Mouse (Mus musculus) intestine, embryonic 14.5 days (tissue): Measurements from ENCODE around the gene Psmc1. TPM values are rescaled to one million over a fixed set of nuclear protein-coding genes. Genes with fewer than 3 reads are reported as not detected.

Source experiments
- ATAC-seq: fragments of 200-750 bp; cut with Nextera tagmentation; replicated peaks from 2 replicates; pipeline ENCODE4 v1.8.0; 2017; ENCODE audit warnings: low read depth, moderate number of reproducible peaks, moderate TSS enrichment, moderate library complexity; ENCODE audit not compliant: low FRiP score, low TSS enrichment
- DNase-seq: peaks from one replicate; pipeline ENCODE4 v3.0.0-alpha.2; 2018; ENCODE audit warnings: low spot score
- H3K27ac ChIP-seq: fragments of 300-500 bp; sonication (generic); 2 replicates; pipeline ENCODE4 v1.5.1; 2014; ENCODE audit warnings: low read depth, mild to moderate bottlenecking, control low read depth
- H3K27me3 ChIP-seq: fragments of 300-500 bp; sonication (generic); replicated peaks from 2 replicates; pipeline ENCODE4 v1.6.1; 2014; ENCODE audit warnings: low read length, control low read depth; ENCODE audit not compliant: control insufficient read depth, insufficient read depth
- H3K36me3 ChIP-seq: fragments of 300-500 bp; sonication (generic); 2 replicates; pipeline ENCODE4 v1.6.1; 2014; ENCODE audit warnings: low read length, control low read depth; ENCODE audit not compliant: control insufficient read depth, insufficient read depth
- H3K4me1 ChIP-seq: fragments of 300-500 bp; sonication (generic); replicated peaks from 2 replicates; pipeline ENCODE4 v1.6.1; 2014; ENCODE audit warnings: low read length, control low read depth, mixed read lengths; ENCODE audit not compliant: control insufficient read depth, insufficient read depth
- H3K4me2 ChIP-seq: fragments of 300-500 bp; sonication (generic); 2 replicates; pipeline ENCODE4 v1.6.1; 2014; ENCODE audit warnings: low read length
- H3K4me3 ChIP-seq: fragments of 300-500 bp; sonication (generic); 2 replicates; pipeline ENCODE4 v1.5.1; 2014; ENCODE audit warnings: low read depth, low read length, control low read depth, mixed read lengths
- H3K9ac ChIP-seq: fragments of 300-500 bp; sonication (generic); 2 replicates; pipeline ENCODE4 v1.6.1; 2014; ENCODE audit warnings: mild to moderate bottlenecking, low read length
- H3K9me3 ChIP-seq: fragments of 300-500 bp; sonication (generic); 2 replicates; pipeline ENCODE4 v1.6.1; 2016; ENCODE audit warnings: low read length, control low read depth; ENCODE audit not compliant: control insufficient read depth
- WGBS: fragments of 180-500 bp; shearing (Covaris S2); extraction: QIAGEN DNeasy Blood & Tissue Kit; methylation state at CpG from one replicate; pipeline ENCODE4 v1.1.7; 2014; 5-methylcytosine and 5-hydroxymethylcytosine counted together
- polyA plus RNA-seq: library from polyadenylated mRNA; unstranded; fragments of >200 nt; fragmentation: Nextera tagmentation; extraction: Ambion mirVana; gene quantifications from 2 replicates; pipeline ENCODE4 v1.2.1, GENCODE M21; 2014

The Psmc1 gene
- polyA plus RNA-seq, 1 experiment from 2014 or later, result 242 TPM

DNA sequence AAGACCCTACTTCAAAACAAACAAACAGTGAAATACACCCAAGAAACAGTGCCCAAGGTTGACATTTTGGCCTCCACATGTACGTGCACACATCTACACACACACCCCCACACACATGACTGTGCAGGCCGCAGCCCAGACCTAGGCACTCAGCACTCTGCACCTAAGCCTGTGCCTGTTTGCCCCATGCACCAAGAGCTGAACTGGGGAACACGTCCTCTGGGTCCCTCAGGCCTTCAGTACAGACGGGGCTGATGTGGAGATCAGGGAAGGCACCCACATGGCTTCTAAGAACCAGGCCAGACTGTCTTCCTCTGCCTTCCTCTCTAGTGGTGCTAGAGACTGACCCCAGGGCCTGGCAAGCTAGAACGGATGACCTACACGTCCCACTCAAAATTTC is 18.6 kb downstream of the Psmc1 start:
- Histone ChIP-seq H3K27ac (peak overlapping the region; percentile 48), H3K9ac (no peak overlapping the region), H3K36me3 (peaks cover 83% of the 10 kb centered on the region), H3K9me3 (no peaks in the 10 kb centered on the region), H3K27me3 (no peaks in the 10 kb centered on the region), H3K4me1 (peaks cover 10% of the 10 kb centered on the region), H3K4me3 (no peak overlapping the region), H3K4me2 (no peak overlapping the region)
- 51% methylated on average over 6 of the region's 6 CpGs for WGBS
- no peak for ATAC-seq
- no peak for DNase-seq

DNA sequence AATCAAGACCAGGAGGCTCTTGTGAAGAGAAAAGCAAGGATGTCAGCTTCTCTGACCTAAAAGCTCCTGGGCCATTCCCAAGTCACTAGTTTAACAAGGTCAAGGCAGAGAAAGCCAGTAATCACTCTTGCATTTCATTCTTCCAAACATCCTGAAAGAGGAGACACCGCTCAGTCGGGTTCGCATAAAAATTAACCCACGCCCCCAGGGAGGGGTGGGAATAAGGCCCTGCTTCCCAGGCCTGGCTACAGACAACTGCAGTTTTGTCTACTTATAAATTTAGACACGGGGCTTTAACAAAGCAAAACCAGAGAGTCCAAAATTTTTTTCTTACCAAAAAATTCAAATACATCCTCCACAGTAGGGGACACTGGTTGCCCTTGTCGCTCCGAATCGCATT is 19.0 kb downstream of the Psmc1 start:
- DNase-seq, result no peak
- 65% methylated on average over 8 of the region's 8 CpGs for WGBS

DNA sequence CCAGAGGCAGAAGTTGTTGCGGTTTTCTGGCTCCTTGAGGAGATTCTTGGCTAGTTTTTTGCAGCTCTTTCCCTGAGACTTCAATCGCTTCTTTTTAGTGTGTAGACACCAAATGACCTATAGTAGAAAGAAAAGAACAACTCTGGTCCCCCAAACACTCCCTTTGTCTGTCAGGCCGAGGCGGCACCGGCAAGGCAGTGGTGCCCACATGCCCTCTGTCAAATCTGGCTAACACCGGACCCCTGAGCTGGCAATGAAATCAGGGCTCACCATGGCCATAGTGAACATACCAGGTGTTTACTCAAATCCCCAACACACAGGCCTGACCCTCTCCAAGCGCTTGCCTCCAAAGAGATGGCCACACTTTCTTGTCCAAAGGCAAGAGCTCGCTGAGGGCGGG is 21.2 kb downstream of the Psmc1 start:
- Histone ChIP-seq H3K4me3 (no peak overlapping the region), H3K4me1 (peaks cover 10% of the 10 kb centered on the region), H3K27me3 (no peaks in the 10 kb centered on the region), H3K36me3 (peaks cover 82% of the 10 kb centered on the region), H3K9me3 (no peaks in the 10 kb centered on the region), H3K9ac (no peak overlapping the region), H3K4me2 (no peak overlapping the region), H3K27ac (no peak overlapping the region)
- ATAC-seq, result no peak
- no peak for DNase-seq
- 90% methylated on average over 9 of the region's 9 CpGs for WGBS

More for the DNA sequence above, 19.0 kb downstream of the Psmc1 start:
- no peaks in the 10 kb centered on the region for H3K27me3 ChIP-seq
- no peak for ATAC-seq
- no peak overlapping the region for H3K4me2 ChIP-seq
- H3K9me3 ChIP-seq, result no peaks in the 10 kb centered on the region
- H3K4me1 ChIP-seq, result peaks cover 10% of the 10 kb centered on the region
- H3K36me3 ChIP-seq, result peaks cover 83% of the 10 kb centered on the region
- H3K9ac ChIP-seq, result no peak overlapping the region
- no peak overlapping the region for H3K4me3 ChIP-seq
- H3K27ac ChIP-seq, result 0 out of 2 replicates have a peak overlapping the region, but pooled peaks have one; percentile 48

DNA sequence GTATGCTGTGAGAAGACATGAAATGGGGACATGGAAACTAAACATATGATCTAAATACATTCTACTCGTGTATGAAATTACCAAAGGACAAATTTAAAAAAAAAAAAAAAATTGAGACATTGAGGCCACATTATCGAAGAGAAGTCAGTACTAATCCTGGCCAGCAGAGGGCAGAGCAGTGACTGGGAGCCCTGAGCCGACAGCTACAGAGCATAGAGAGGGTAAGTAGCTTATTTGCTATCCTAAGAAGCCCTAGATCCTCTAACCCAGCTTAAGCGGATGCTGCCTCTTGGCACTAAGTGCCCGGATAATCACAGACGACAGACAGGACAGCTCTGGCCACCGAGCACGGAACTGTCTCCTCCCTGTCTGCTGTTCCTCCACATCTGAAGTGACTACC is 21.7 kb downstream of the Psmc1 start:
- peaks cover 82% of the 10 kb centered on the region for H3K36me3 ChIP-seq
- peak; percentile 86 for DNase-seq
- 43% methylated on average over 8 of the region's 8 CpGs for whole genome bisulfite sequencing

DNA sequence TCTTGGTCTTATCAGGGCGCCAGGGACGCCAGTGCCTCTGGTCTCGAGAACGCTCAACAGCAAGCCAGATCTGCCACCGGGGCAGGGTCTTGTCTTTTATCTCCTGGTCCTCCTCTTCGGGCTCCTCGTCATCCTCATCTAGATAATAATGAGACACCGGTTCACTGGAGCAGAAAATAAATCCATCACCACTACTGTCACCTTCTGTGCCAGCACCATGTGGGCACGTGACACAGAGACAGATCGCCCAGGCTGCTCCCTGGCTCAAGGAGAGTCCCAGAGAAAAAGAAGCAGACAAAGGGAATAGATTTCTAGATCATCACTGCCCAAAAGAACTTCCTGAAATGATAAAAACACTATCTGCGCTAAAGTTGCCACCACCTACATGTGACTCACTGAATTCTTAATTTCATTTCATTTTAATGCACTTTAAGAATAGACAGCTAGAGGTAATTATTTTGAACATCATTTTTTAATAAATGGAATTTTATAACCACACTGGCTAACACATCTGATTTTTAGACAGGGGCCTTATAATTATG is 24.5 kb downstream of the Psmc1 start:
- Histone ChIP-seq H3K4me1 (no peaks in the 10 kb centered on the region), H3K4me2 (no peak overlapping the region), H3K9ac (no peak overlapping the region), H3K27me3 (no peaks in the 10 kb centered on the region), H3K9me3 (no peaks in the 10 kb centered on the region), H3K4me3 (no peak overlapping the region), H3K27ac (no peak overlapping the region), H3K36me3 (peaks cover 94% of the 10 kb centered on the region)
- WGBS, result 92% methylated on average over 11 of the region's 11 CpGs
- no peak for DNase-seq
- ATAC-seq, result no peak

More for the DNA sequence above, 21.7 kb downstream of the Psmc1 start:
- H3K4me2 ChIP-seq, result no peak overlapping the region
- H3K9me3 ChIP-seq, result no peaks in the 10 kb centered on the region
- H3K9ac ChIP-seq, result no peak overlapping the region
- no peak overlapping the region for H3K4me3 ChIP-seq
- peaks cover 10% of the 10 kb centered on the region for H3K4me1 ChIP-seq
- no peaks in the 10 kb centered on the region for H3K27me3 ChIP-seq
- ATAC-seq, result no peak
- H3K27ac ChIP-seq, result no peak overlapping the region

DNA sequence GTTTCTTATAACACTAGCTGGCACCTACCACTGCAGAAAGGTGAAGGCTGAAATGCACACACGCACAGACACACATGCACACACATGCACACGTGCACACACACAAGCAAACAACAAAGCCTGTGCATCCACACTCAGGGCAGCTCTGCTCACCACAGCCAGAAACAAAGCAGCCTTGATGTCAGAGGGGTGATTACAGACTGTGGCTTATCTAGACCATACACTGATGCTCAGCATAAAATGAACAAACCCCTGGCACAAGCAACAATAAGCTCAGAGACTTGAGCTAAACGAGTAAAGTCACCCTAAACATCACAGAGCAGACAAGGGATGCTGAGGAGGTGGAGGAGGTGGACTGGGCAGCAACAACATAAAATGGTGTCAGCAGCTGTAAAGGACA is 25.2 kb downstream of the Psmc1 start:
- H3K4me1 ChIP-seq, result no peaks in the 10 kb centered on the region
- no peak for ATAC-seq
- DNase-seq, result no peak
- no peak overlapping the region for H3K9ac ChIP-seq
- H3K27ac ChIP-seq, result no peak overlapping the region
- H3K36me3 ChIP-seq, result peaks cover 94% of the 10 kb centered on the region
- 91% methylated on average over 3 of the region's 3 CpGs for WGBS
- H3K4me2 ChIP-seq, result no peak overlapping the region
- no peaks in the 10 kb centered on the region for H3K27me3 ChIP-seq
- no peak overlapping the region for H3K4me3 ChIP-seq
- no peaks in the 10 kb centered on the region for H3K9me3 ChIP-seq

DNA sequence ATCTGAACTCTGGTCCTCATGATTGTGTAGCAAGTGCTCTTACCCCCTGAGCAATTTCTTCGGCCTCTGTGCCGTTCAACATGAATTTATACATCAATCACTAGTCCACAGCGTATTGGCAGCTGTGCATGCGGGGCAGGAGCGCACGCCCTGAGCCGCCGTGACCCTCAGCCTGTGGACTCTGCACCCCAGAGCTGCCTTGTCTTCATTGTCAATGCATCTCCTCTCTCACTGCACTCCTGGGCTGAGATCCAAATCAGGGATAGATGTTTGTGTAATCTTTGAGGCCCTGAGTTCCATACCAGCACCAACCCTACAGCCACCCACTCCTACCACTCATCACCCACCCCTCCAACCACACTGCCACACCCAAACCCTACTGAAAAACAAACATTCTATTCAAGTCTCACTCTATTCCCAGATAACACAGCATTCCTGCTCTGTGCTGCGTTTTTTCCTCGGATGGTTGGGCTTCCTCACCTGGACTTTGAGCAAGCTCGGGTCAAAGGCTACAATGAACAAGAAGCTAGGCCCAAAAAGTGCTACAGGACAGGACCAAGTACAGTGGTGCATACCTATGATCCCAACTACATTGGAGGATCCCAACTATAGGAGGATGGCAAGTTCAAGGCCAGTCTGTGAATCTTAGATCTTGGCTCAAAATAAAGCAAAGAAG is 33.0 kb downstream of the Psmc1 start:
- peak; percentile 47; the same call in 1 of the 2 replicates for ATAC-seq
- peaks cover 93% of the 10 kb centered on the region for H3K36me3 ChIP-seq
- no peak overlapping the region for H3K27ac ChIP-seq

DNA sequence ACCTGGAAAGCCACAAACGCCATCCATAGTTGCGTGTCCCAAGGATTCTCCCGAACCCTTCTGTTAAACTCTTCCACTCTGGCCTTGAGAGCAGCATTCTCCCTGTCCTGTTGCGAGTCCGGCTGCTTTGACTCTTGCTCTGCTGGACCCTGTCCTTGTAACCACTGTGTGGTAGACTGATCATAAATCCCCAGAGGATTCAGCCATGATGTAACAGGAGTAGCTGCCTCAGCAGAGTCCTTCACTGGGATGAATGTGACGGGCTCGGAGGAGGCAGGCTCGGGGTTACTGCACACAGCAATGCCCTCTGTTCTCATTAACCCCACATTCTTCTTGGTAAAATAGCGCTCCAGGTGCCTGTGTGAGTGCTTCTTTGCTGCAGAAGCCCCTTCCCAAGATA is 33.8 kb downstream of the Psmc1 start:
- ATAC-seq, result no peak
- 88% methylated on average over 9 of the region's 9 CpGs for WGBS
- no peak overlapping the region for H3K4me2 ChIP-seq
- no peak for DNase-seq
- no peaks in the 10 kb centered on the region for H3K9me3 ChIP-seq
- H3K4me1 ChIP-seq, result no peaks in the 10 kb centered on the region
- no peak overlapping the region for H3K27ac ChIP-seq
- H3K36me3 ChIP-seq, result peaks cover 89% of the 10 kb centered on the region
- no peak overlapping the region for H3K9ac ChIP-seq
- H3K4me3 ChIP-seq, result no peak overlapping the region
- H3K27me3 ChIP-seq, result no peaks in the 10 kb centered on the region

More for the DNA sequence above, 33.0 kb downstream of the Psmc1 start:
- Histone ChIP-seq H3K27me3 (no peaks in the 10 kb centered on the region), H3K4me2 (no peak overlapping the region), H3K4me3 (no peak overlapping the region), H3K9ac (no peak overlapping the region), H3K9me3 (no peaks in the 10 kb centered on the region), H3K4me1 (no peaks in the 10 kb centered on the region)
- 90% methylated on average over 11 of the region's 11 CpGs for WGBS
- DNase-seq, result no peak

DNA sequence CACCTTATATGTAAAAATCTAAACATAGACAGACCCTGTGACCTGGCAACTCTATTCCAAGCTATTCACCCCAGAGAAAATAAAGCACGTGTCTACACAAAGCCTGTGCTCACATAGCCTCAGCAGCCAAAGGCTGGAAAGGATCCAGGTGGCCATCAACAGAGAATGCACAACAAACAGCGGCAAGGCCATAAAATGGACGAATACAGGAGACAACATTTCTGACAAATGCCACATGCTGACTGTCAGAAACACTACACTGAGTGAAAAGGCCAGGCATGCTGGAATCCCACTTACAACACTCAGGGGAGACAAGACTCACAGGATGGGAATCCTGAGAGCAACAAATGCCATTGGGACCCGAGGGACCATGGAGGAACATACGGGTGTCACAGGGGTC is 34.3 kb downstream of the Psmc1 start:
- Histone ChIP-seq H3K4me2 (no peak overlapping the region), H3K36me3 (peaks cover 89% of the 10 kb centered on the region), H3K9ac (no peak overlapping the region), H3K4me1 (no peaks in the 10 kb centered on the region), H3K4me3 (no peak overlapping the region), H3K27ac (no peak overlapping the region), H3K27me3 (no peaks in the 10 kb centered on the region), H3K9me3 (no peaks in the 10 kb centered on the region)
- DNase-seq, result no peak
- WGBS, result 76% methylated on average over 5 of the region's 5 CpGs
- ATAC-seq, result no peak
